Mouse (Mus musculus) gastrocnemius, postnatal 4 days (tissue): ENCODE data around the gene Myf5. TPM values are rescaled to one million over a fixed set of nuclear protein-coding genes. Genes with fewer than 3 reads are reported as not detected.

Experiments used
- DNase-seq, 2 experiments: peaks; one replicate each; pipeline ENCODE4 v3.0.0; 2021 to 2022; ENCODE audit warnings: low spot score in 2 of 2, mixed read lengths in 2 of 2
- long read RNA-seq, 2 experiments: library from polyadenylated mRNA; stranded (forward); transcript quantifications; one replicate each; pipeline ENCODE4 v2.0.0; 2021
- total RNA-seq, 2 experiments: library from RNA; stranded (reverse); gene quantifications; 2 replicates each; pipeline ENCODE4 v1.2.3; 2021

Myf5 gene
- 10 to 100 TPM; 19.8 to 20.5 TPM for total RNA-seq
- long read RNA-seq, experiment 1, transcript Myf5-201 (3 exons, 2,083 nt) = major isoform, 10 of 11 reads
- long read RNA-seq, experiment 1, partial matches to known transcripts = 1 of 11 reads
- long read RNA-seq, experiment 1, other reads (novel, unspliced or antisense) = 0 of 11 reads
- long read RNA-seq, experiment 2, transcript Myf5-201 (3 exons, 2,083 nt) = major isoform, 7 of 10 reads
- long read RNA-seq, experiment 2, partial matches to known transcripts = 2 of 10 reads
- long read RNA-seq, experiment 2, other reads (novel, unspliced or antisense) = 1 of 10 reads

DNA sequence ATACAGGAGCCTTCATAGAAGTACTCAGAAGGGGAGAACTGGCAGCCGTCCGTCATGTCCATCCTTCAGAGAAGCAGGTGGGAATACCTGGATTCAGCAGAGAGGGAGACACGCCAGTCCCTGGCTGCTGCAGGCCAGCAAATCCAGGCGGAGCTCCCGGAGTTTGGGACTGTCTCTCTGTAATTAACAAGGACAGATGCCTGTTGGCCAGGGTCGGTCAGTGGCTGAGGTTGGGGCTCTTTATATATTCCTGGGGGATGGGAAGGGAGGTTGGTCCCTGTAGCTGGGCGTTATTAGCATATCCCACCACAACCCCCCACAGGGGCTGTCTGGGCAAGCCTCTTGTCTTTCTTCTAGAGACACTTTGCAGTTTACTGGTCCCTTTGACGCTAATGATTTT lies at the start of gene Myf5:
Myf5 (minus strand) TSS at position 265 of the 400 bp plus-strand sequence.
- DNase-seq = peak in 1 of 2 experiments; percentile 28

GRCm38 (mm10) chr10:107528758-107529157 lies 42.8 kb upstream of the Myf5 start:
- no peak for DNase-seq

DNA sequence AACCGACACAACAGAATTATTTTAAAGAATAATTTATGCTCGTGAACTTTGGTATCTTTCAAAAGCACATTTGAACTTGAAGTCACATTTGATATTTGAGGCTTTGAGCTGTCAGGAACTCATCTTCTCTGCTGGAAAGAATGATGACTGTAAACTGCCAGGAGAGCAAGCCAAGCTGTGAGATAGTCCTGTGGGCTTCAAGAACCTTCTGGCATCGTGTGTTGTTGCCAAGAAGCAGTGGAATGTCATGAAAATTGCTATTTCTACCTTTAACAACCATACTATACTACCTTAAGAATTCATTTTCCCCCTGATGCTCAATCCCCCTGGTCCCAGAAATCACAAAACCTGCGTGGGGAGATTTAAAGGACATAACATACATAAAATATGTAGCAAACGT lies 33.3 kb upstream of the Myf5 start:
- no peak for DNase-seq

DNA sequence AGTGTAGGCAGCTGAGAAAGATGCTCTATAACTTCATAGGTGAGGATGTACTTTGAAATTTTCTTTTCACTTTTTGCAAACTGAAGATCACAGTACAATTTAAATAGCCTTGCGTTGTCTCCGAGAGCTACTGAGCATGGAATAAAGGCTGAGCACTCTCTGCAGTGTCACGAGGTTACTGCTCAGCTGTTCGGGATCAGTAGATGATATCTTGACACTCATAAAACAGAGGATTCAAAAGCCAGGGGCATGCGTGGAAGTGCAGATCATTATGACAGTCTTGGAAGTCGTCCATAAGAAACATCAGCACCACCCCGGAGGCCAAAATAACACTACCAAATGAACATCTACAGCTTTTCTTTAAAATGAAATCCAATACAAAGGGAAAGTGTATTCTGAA lies 30.7 kb upstream of the Myf5 start:
- no peak for DNase-seq

GRCm38 (mm10) chr10:107514735-107515134 lies 28.8 kb upstream of the Myf5 start:
- DNase-seq = no peak

GRCm38 (mm10) chr10:107506397-107506796 lies 20.5 kb upstream of the Myf5 start:
- no peak for DNase-seq

DNA sequence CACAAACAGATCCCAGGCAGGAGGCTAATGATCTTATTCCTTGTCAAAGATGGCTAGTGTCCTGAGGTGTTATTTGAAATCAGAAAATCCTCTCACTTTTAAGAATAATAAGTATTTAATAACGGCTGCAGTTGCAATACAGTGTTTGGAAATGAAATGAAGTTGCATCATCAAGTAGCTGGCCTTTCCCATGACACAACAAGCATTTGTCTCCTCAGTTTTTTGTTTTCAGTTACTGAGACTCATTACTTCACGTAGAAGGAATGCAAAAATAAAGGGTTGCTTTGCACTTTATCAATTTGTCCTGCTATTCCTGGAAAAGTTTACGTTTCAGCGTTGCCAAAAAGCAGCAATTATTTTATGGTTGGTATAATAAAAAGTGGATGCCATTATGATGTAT lies 17.5 kb upstream of the Myf5 start:
- DNase-seq = no peak

DNA sequence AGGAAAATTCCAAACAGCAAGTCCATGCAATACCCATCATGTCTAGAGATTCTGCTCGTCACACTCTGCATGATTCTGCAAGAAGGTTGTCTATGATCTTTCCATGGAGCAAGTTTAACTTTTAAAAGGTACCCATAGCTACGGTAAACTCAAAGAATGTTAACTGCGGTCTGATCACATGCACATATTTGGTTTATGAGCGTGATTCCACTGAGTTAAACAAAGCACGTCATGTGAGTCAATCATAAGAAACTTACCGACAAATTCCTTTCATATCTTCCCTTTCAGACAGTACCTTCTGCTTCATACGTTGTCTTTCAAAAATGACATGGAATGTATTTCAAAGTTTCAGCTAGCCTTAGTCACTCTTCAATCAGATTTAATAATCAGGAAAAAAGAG lies 16.3 kb upstream of the Myf5 start:
- DNase-seq = no peak

DNA sequence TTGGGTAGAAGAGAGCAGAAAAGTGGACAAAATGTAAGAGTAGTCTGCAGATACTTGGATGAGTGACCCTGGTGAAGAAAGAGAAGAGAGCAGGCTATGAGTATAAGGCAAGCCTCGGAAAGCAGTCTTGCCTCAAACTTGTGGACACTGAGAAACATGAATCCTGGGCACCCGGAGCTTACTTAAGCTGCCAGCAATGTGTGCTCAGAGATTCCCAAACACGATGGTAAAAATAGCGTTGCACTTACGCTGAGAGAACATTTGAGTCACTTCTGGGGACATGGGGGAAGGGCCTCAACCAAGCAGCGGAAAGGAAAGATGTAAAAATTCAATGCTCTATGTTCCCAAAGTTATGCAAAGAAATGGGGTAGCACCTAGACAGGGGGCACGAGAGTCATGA lies 13.7 kb upstream of the Myf5 start:
- DNase-seq = no peak

GRCm38 (mm10) chr10:107496402-107496801 lies 10.5 kb upstream of the Myf5 start:
- DNase-seq = no peak

GRCm38 (mm10) chr10:107494568-107494967 lies 8.6 kb upstream of the Myf5 start, which contains the start of gene Myf6:
Myf6 (minus strand) TSS chr10:107494737.
- DNase-seq = no peak

DNA sequence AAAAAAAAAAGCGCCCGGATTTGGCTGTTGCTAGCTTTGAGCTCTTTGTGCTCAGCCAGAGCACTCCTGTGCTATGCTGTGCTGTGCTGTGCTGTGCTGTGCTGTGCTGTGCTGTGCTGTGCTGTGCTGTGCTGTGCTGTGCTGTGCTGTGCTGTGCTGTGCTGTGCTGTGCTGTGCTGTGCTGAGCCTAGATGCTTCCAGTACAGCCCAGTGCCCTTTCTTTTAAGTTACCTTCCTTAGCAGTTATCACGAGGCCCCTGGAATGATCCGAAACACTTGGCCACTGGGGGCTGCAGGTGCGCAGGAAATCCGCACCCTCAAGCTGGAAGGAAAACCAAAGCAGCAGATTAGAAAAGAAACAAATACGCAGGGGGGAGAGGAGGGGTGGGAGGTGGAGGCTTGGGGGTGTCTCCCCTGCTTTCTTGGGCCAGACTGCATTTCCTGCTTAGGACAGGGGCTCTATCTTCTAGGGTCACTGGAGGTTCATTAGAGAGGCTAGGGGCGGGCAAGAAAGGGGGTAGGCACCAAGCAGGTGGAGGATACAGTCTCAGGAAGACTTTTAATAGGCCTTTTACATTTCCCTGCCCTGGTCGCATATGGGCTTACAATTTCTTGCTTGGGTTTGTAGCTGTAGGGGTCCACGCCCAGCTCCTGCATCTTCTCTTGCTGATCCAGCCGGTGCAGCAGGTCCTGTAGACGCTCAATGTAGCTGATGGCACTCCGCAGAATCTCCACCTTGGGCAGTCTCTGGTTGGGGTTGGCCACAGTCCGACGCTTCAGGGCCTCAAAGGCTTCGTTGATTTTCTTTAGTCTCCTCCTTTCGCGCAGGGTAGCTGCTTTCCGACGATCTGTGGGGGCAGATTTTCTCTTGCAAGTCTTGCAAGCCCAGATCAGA lies 7.9 kb upstream of the Myf5 start:
- DNase-seq = no peak

DNA sequence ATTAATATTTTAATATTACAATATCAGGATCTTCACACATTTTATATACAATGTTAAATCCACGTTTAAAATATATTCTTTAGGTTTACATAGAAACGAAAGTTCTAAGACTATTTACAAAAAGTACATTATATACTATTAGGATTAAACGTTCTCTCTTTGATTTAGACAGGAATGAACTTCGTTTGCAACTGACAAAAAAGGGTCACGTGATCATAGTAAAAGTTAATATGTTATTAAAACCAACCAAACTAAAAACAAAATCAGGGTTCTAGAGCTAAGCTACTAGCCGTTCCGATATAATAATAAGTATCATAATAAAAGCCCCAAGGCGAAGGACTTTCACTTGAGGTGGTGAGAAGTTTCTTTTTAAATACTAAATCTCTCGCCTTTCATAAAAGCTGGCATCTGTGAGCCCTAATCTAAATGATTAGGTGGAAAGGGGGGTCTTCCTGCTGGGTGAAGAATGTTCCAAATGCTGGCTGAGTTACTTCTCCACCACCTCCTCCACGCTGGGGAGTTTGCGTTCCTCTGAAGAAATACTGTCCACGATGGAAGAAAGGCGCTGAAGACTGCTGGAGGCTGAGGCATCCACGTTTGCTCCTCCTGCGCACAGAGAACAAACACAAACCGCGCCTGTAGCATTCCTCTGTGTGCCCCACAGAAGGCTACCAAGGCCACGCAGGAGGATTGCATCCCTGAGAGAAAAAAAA lies 7.1 kb upstream of the Myf5 start:
- no peak for DNase-seq

DNA sequence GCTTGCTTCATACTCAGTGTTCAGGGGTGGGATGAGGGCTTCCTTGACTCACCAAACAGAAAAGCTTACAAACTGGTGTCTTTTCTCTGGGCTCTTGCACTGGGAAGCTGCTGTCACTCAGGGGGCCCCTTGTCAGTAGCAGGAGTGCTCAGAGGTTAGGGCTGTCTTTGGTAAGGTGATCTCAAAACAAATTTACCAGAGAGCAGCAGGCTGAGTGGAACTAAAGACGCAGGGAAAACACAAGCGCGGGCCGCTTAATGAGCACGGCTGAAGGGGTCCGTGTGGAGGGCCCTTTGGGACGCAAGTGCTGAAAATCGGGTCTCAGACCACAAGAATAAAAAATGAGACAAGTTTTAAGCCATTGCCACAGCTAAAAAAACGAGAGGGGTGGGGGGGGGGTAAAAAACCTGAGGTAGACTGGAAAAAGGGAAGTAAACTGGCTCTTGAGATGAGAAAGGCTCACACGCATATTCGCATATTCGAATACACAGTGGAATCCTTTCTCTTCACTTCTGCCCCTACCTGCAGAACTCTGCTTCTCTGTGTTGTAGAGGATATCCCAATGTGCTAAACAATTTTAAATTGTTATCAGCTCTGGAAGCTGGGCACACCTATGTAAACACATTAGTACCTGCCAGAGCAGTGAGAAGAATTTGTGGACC lies 2.9 kb upstream of the Myf5 start:
- no peak for DNase-seq

GRCm38 (mm10) chr10:107486770-107487169 lies 836 bp upstream of the Myf5 start:
- DNase-seq = peak in 1 of 2 experiments; percentile 29

- peak in 1 of 2 experiments; percentile 15 for DNase-seq
Measured at GRCm38 (mm10) chr10:107484050-107484449, 1.9 kb downstream of the Myf5 start.

DNA sequence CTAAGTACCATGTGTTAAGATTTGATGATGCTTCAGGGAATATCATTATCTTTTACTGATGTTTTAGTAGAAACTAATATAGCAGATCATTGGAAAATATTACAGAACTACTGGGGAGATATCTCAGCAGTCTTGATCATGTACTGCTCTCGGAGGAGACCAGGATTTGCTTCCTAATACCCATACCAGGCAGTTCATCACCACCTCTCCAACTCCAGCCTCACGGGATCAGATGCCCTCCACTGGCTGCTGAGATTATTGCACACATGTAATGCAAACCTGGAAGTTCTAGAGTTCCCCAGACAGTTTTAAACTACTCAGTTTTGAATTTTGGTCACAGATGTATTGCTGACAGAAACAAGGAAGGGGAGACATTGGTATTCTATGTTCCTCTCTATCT lies 12.4 kb downstream of the Myf5 start:
- no peak for DNase-seq

GRCm38 (mm10) chr10:107471712-107472111 lies 14.2 kb downstream of the Myf5 start:
- no peak for DNase-seq

GRCm38 (mm10) chr10:107467819-107468218 lies 18.1 kb downstream of the Myf5 start:
- no peak for DNase-seq

DNA sequence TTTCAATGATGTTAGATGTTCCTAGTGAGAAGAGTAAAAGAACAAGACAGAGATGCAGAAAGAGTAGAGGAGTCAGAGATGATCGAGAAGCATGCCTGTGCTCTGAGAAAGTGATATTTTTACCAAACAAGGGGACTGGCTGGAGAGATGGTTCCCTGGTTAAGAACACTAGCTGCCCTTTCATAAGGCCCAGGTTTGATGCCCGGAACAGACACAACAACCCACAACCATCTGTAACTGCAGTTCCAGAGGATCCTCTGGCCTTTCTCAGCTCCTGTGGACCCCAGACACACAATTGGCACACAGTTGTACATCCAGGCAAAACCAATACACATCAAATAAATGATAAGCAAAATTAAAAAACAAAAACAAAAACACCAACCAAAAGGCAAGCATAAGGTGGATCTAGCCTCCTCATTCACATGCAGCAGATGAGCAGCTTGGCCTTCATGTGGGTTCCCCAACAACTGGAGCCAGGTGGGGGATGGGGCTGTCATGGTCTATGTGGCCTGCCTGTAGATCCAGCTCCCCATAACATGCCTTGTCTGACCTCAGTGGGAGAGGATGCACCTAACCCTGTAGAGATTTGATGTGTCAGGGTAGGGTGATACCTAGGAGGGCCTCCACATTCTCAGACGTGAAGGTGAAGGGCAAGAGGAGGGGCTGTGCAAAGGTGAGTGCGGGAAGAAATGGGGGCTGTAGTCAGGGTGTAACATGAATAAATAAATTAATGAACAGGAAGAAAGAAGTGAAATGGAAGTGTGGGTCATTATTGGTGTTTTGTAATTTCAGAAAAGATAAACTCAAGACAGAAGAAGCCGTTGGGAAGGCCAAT lies 36.2 kb downstream of the Myf5 start:
- DNase-seq = no peak
